Mouse (Mus musculus) cerebellum, adult 2 months (tissue): ENCODE results near the gene Tsga10.

ENCODE experiments used
- CTCF ChIP-seq: fragments of 200-500 bp; IDR thresholded peaks from 2 replicates; pipeline ENCODE4 v1.5.1; 2011; ENCODE audit warnings: low read depth, mild to moderate bottlenecking, control low read depth, low read length, moderate library complexity, borderline replicate concordance; ENCODE audit not compliant: insufficient read depth
- POLR2A ChIP-seq: fragments of 200-500 bp; IDR thresholded peaks from 2 replicates; pipeline ENCODE4 v1.6.1; 2011; ENCODE audit warnings: low read length, control low read depth, borderline replicate concordance; ENCODE audit not compliant: insufficient read depth

GRCm38 (mm10) chr1:37719761-37720640 is 146.2 kb downstream of the Tsga10 start, which contains the start of gene 2010300C02Rik:
- 0 out of 2 replicates have a peak, but pooled peaks have one; percentile 23 for TF ChIP-seq POLR2A
- peak; percentile 52; the same call in 1 of the 2 replicates for TF ChIP-seq CTCF
